Mouse (Mus musculus) layer of hippocampus, postnatal 14 days (tissue): ENCODE data around the gene Mtfr2. TPM values are rescaled to one million over a fixed set of nuclear protein-coding genes. Genes with fewer than 3 reads are reported as not detected.

Source experiments
- DNase-seq, 2 experiments: peaks; one replicate each; pipeline ENCODE4 v3.0.0; 2021 to 2022; ENCODE audit warnings: low spot score in 2 of 2, mixed read lengths in 1 of 2
- total RNA-seq, 2 experiments: library from RNA; stranded (reverse); gene quantifications; 2 replicates each; pipeline ENCODE4 v1.2.3; 2021

Mtfr2 gene
- total RNA-seq, 2 experiments from 2014 or later = 0.69 to 0.74 TPM

- peak in 1 of 2 experiments; percentile 62 for DNase-seq
Observed at GRCm38 (mm10) chr10:20377621-20378020, 30.1 kb downstream of the Mtfr2 start.

- DNase-seq = peak; percentile 63 to 81
Observed at GRCm38 (mm10) chr10:20379071-20379735, 31.6 kb downstream of the Mtfr2 start.

- DNase-seq = peak; percentile 68 to 91
Observed at GRCm38 (mm10) chr10:20380798-20381197, 33.2 kb downstream of the Mtfr2 start.

- DNase-seq = no peak
Observed at GRCm38 (mm10) chr10:20381352-20381751, 33.8 kb downstream of the Mtfr2 start.

- DNase-seq = no peak
Observed at GRCm38 (mm10) chr10:20382807-20383419, 35.3 kb downstream of the Mtfr2 start.

- no peak for DNase-seq
Observed at GRCm38 (mm10) chr10:20390568-20390967, 43.0 kb downstream of the Mtfr2 start.

GRCm38 (mm10) chr10:20394815-20395214 lies 47.2 kb downstream of the Mtfr2 start:
- no peak for DNase-seq

GRCm38 (mm10) chr10:20395778-20396177 lies 48.2 kb downstream of the Mtfr2 start:
- no peak for DNase-seq

GRCm38 (mm10) chr10:20398224-20398623 lies 50.7 kb downstream of the Mtfr2 start:
- no peak for DNase-seq

- no peak for DNase-seq
Observed at GRCm38 (mm10) chr10:20398641-20399390, 51.2 kb downstream of the Mtfr2 start.

- DNase-seq = no peak
Observed at GRCm38 (mm10) chr10:20400406-20400805, 52.8 kb downstream of the Mtfr2 start.

GRCm38 (mm10) chr10:20402941-20403340 lies 55.4 kb downstream of the Mtfr2 start:
- no peak for DNase-seq

GRCm38 (mm10) chr10:20405471-20405870 lies 57.9 kb downstream of the Mtfr2 start:
- peak; percentile 41 to 62 for DNase-seq

GRCm38 (mm10) chr10:20408336-20408735 lies 60.8 kb downstream of the Mtfr2 start:
- DNase-seq = no peak

- DNase-seq = no peak
Observed at GRCm38 (mm10) chr10:20409181-20409580, 61.6 kb downstream of the Mtfr2 start.

Other genes starting within 250 kb of the Mtfr2 start
- 10 to 100 TPM; 71.4 to 75.2 TPM for gene Map7, start 199.3 kb upstream of the Mtfr2 start, total RNA-seq
- 100 to 1,000 TPM; 120 to 133 TPM for gene Bclaf1, start 35.3 kb upstream of the Mtfr2 start, total RNA-seq